Mouse (Mus musculus) hindbrain, embryonic 16.5 days (tissue): ENCODE data around the gene Astn2. TPM values are rescaled to one million over a fixed set of nuclear protein-coding genes. Genes with fewer than 3 reads are reported as not detected.

Source experiments
- ATAC-seq: fragments of 200-750 bp; cut with Nextera tagmentation; 2 replicates; pipeline ENCODE4 v1.8.0; 2017; ENCODE audit warnings: moderate TSS enrichment, moderate library complexity
- H3K27ac ChIP-seq: fragments of 300-500 bp; sonication (generic); 2 replicates; pipeline ENCODE4 v1.5.1; 2014; ENCODE audit warnings: low read depth, mild to moderate bottlenecking, control low read depth, low read length, moderate library complexity
- H3K27me3 ChIP-seq: fragments of 300-500 bp; sonication (generic); replicated peaks from 2 replicates; pipeline ENCODE4 v1.6.1; 2014; ENCODE audit warnings: low read length; ENCODE audit not compliant: control insufficient read depth, insufficient read depth
- H3K36me3 ChIP-seq: fragments of 300-500 bp; sonication (generic); 2 replicates; pipeline ENCODE4 v1.6.1; 2014; ENCODE audit warnings: mild to moderate bottlenecking, low read length, moderate library complexity, mixed read lengths; ENCODE audit not compliant: control insufficient read depth, insufficient read depth
- H3K4me1 ChIP-seq: fragments of 300-500 bp; sonication (generic); 2 replicates; pipeline ENCODE4 v1.6.1; 2014; ENCODE audit warnings: low read depth, low read length; ENCODE audit not compliant: control insufficient read depth, insufficient read depth
- H3K4me2 ChIP-seq: fragments of 300-500 bp; sonication (generic); 2 replicates; pipeline ENCODE4 v1.6.1; 2014; ENCODE audit warnings: mild to moderate bottlenecking, low read length, control low read depth, moderate library complexity
- H3K4me3 ChIP-seq: fragments of 300-500 bp; sonication (generic); 2 replicates; pipeline ENCODE4 v1.5.1; 2014; ENCODE audit warnings: mild to moderate bottlenecking, low read length, control low read depth, moderate library complexity
- H3K9ac ChIP-seq: fragments of 300-500 bp; sonication (generic); 2 replicates; pipeline ENCODE4 v1.6.1; 2014; ENCODE audit warnings: low read depth, mild to moderate bottlenecking, control low read depth, low read length, moderate library complexity
- H3K9me3 ChIP-seq: fragments of 300-500 bp; sonication (generic); 2 replicates; pipeline ENCODE4 v1.6.1; 2014; ENCODE audit warnings: mild to moderate bottlenecking, low read length, moderate library complexity; ENCODE audit not compliant: control insufficient read depth
- WGBS: fragments of 180-500 bp; shearing (Covaris S2); extraction: QIAGEN DNeasy Blood & Tissue Kit; methylation state at CpG from one replicate; pipeline ENCODE4 v1.1.7; 2014; 5-methylcytosine and 5-hydroxymethylcytosine counted together
- polyA plus RNA-seq: library from polyadenylated mRNA; unstranded; fragments of >200 nt; fragmentation: Nextera tagmentation; extraction: Ambion mirVana; gene quantifications from 2 replicates; pipeline ENCODE4 v1.2.1, GENCODE M21; 2015

Gene Astn2
- polyA plus RNA-seq, 1 experiment from 2014 or later = 0.94 TPM

- H3K4me2 ChIP-seq = no peak overlapping the region
- no peak overlapping the region for H3K4me3 ChIP-seq
- H3K9me3 ChIP-seq = no peaks in the 10 kb centered on the region
- no peaks in the 10 kb centered on the region for H3K27me3 ChIP-seq
- ATAC-seq = no peak
- H3K27ac ChIP-seq = no peak overlapping the region
- H3K4me1 ChIP-seq = no peaks in the 10 kb centered on the region
- H3K9ac ChIP-seq = no peak overlapping the region
- no peaks in the 10 kb centered on the region for H3K36me3 ChIP-seq
Observed at GRCm38 (mm10) chr4:66057161-66057560, 347.2 kb downstream of the Astn2 start.

- H3K36me3 ChIP-seq = no peaks in the 10 kb centered on the region
- no peaks in the 10 kb centered on the region for H3K27me3 ChIP-seq
- H3K4me2 ChIP-seq = no peak overlapping the region
- ATAC-seq = no peak
- no peak overlapping the region for H3K4me3 ChIP-seq
- 87% methylated on average over 4 of the region's 4 CpGs for WGBS
- no peak overlapping the region for H3K27ac ChIP-seq
- no peak overlapping the region for H3K9ac ChIP-seq
- no peaks in the 10 kb centered on the region for H3K4me1 ChIP-seq
- no peaks in the 10 kb centered on the region for H3K9me3 ChIP-seq
Observed at GRCm38 (mm10) chr4:66055690-66056089, 348.7 kb downstream of the Astn2 start.

- Histone ChIP-seq H3K36me3 (no peaks in the 10 kb centered on the region), H3K4me1 (no peaks in the 10 kb centered on the region)
- 95% methylated on average over 3 of the region's 3 CpGs for whole genome bisulfite sequencing
Observed at GRCm38 (mm10) chr4:66043014-66043672, 361.3 kb downstream of the Astn2 start.

DNA sequence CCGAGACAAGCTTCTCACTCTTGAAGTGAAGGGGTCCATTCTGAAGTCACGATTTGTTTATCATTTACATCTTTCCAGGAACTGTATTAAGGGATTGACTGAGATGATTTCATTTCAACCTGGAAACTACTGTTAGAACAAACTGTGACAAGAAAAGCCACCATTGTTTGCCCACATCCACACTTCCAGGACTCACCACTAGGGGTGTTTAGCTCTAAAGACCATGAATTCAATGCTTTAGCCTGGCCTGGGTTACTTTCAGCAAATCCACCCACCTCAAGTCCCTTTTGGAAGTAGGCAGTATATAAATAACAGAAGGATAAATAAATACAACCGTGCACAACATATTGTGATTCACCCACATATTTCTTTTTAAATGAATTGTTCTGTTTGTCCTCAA is 370.6 kb downstream of the Astn2 start:
- no peak overlapping the region for H3K4me3 ChIP-seq
- no peaks in the 10 kb centered on the region for H3K4me1 ChIP-seq
- 75% methylated on average over 3 of the region's 3 CpGs for WGBS
- H3K36me3 ChIP-seq = no peaks in the 10 kb centered on the region
- H3K27ac ChIP-seq = no peak overlapping the region
- no peak for ATAC-seq
- H3K9ac ChIP-seq = no peak overlapping the region
- no peak overlapping the region for H3K4me2 ChIP-seq
- no peaks in the 10 kb centered on the region for H3K27me3 ChIP-seq
- no peaks in the 10 kb centered on the region for H3K9me3 ChIP-seq

More at GRCm38 (mm10) chr4:66043014-66043672, 361.3 kb downstream of the Astn2 start:
- H3K4me2 ChIP-seq = no peak overlapping the region
- ATAC-seq = no peak
- H3K9ac ChIP-seq = no peak overlapping the region
- H3K4me3 ChIP-seq = no peak overlapping the region
- H3K27ac ChIP-seq = no peak overlapping the region
- H3K27me3 ChIP-seq = no peaks in the 10 kb centered on the region
- no peaks in the 10 kb centered on the region for H3K9me3 ChIP-seq

DNA sequence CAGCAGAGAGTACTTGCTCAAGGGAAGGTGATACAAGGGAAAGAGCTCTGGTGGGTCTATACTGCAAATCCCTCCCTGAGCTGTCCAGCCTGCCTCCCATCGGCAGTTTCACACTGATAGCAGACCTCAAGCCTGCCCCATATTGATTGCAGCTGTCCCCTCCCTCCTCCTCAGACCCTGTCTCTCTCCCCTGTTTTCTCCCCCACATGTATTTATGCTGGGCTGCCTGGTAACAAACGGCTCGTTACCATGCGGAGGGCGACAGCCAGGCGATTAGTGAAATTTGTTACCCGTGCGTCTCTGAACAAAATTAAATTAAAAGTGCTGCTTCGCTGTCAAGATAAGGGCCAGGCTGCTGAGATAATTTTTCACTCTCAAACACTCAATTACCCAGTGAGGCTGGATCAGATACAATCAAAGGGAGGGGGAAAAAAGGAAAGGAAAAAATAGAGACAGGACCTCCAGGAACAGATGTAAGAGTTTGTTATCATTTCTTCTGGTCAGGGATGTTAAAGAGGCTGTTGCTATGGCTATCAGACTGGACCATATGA is 373.0 kb downstream of the Astn2 start:
- no peak overlapping the region for H3K9ac ChIP-seq
- H3K4me2 ChIP-seq = no peak overlapping the region
- H3K4me3 ChIP-seq = no peak overlapping the region
- H3K36me3 ChIP-seq = no peaks in the 10 kb centered on the region
- no peaks in the 10 kb centered on the region for H3K4me1 ChIP-seq
- no peak overlapping the region for H3K27ac ChIP-seq
- 0 out of 2 replicates have a peak, but pooled peaks have one; percentile 20 for ATAC-seq
- no peaks in the 10 kb centered on the region for H3K9me3 ChIP-seq
- WGBS = 42% methylated on average over 9 of the region's 9 CpGs
- H3K27me3 ChIP-seq = no peaks in the 10 kb centered on the region

DNA sequence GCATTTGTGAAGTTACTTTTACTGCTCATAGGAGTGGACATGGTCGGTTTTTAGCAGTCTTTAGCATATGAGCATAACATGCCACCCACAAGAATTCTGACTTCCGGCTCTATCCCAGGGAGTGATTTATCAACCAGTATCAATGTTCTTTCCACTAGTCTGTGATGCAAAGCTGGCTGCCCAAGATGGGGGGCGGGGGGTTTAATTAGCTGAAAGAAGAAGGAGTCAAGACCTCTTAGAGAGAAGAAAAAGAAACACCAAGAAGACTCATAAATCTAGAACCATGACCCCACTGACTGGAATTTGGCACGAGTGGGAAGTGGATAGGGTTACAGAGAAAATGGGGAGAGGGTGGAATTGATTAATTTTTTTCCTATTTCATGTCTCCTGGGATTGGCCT is 374.5 kb downstream of the Astn2 start:
- WGBS = 69% methylated on average over 4 of the region's 4 CpGs
- ATAC-seq = no peak
- no peaks in the 10 kb centered on the region for H3K36me3 ChIP-seq

DNA sequence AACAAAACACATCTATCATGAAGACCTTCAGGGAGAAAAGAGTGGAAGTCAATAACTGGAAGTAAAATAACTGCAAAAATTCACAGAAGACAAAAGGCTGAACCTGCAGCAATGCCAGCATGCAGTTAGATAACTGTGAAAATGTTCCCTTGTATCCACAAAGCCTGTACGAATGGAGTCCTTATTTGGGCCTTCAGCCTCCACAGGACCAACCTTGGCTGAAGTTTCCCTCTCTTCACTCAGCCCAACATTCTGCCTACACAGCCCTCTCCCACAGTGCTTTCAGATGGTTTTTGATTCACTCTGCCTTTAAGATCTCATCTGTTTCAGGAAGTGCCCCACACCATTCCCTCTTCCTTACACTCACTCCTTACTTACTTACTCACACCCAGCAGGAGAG is 376.5 kb downstream of the Astn2 start:
- Histone ChIP-seq H3K4me2 (no peak overlapping the region), H3K9me3 (no peaks in the 10 kb centered on the region), H3K36me3 (no peaks in the 10 kb centered on the region), H3K9ac (no peak overlapping the region), H3K4me1 (peaks cover 2% of the 10 kb centered on the region; the same call in 1 of the 2 replicates), H3K27me3 (no peaks in the 10 kb centered on the region), H3K4me3 (no peak overlapping the region), H3K27ac (no peak overlapping the region)
- 93% methylated on average over 1 of the region's 1 CpGs for whole genome bisulfite sequencing
- ATAC-seq = no peak

More for the DNA sequence above, 374.5 kb downstream of the Astn2 start:
- Histone ChIP-seq H3K4me2 (no peak overlapping the region), H3K9ac (no peak overlapping the region), H3K27me3 (no peaks in the 10 kb centered on the region), H3K9me3 (no peaks in the 10 kb centered on the region), H3K4me1 (peaks cover 2% of the 10 kb centered on the region; the same call in 1 of the 2 replicates), H3K27ac (no peak overlapping the region), H3K4me3 (no peak overlapping the region)

GRCm38 (mm10) chr4:66025393-66026062 is 378.9 kb downstream of the Astn2 start:
- peak; percentile 75 for ATAC-seq
- Histone ChIP-seq H3K9ac (no peak overlapping the region), H3K27ac (peak overlapping the region; percentile 54; the same call in 1 of the 2 replicates)

DNA sequence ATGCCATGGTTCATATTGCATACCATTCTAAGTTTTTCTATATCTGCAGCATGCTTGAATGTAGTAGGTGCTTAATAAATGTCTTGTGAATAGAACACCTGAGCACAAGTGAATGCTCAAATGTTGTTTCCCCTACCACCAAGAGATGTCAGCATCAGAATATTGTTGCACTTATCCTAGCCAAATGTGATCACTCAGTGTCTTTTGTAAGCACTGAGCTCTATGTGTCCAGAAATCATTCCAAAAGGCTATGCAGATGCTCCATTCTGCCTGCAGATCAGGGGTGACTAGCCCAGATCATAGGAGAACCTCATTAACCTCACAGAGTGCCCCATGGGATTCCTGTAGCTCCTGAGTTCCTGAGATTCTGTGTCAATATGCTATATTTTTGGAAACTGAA is 401.5 kb downstream of the Astn2 start:
- Histone ChIP-seq H3K4me3 (no peak overlapping the region), H3K4me1 (no peaks in the 10 kb centered on the region), H3K9ac (no peak overlapping the region), H3K4me2 (no peak overlapping the region), H3K9me3 (no peaks in the 10 kb centered on the region), H3K27ac (no peak overlapping the region), H3K36me3 (no peaks in the 10 kb centered on the region), H3K27me3 (no peaks in the 10 kb centered on the region)
- no peak for ATAC-seq

More at GRCm38 (mm10) chr4:66025393-66026062, 378.9 kb downstream of the Astn2 start:
- Histone ChIP-seq H3K27me3 (no peaks in the 10 kb centered on the region), H3K4me2 (no peak overlapping the region; the same call in 1 of the 2 replicates), H3K4me3 (no peak overlapping the region), H3K9me3 (no peaks in the 10 kb centered on the region), H3K36me3 (no peaks in the 10 kb centered on the region), H3K4me1 (peaks cover 2% of the 10 kb centered on the region; the same call in 1 of the 2 replicates)
- 12% methylated on average over 8 of the region's 8 CpGs for WGBS
